Mouse (Mus musculus) CH12.LX (cell line): ENCODE results near the gene Ank3. TPM values are rescaled to one million over a fixed set of nuclear protein-coding genes. Genes with fewer than 3 reads are reported as not detected.

ENCODE experiments used
- DNase-seq: peaks from one replicate; pipeline ENCODE4 v3.0.0-alpha.2; 2013; ENCODE audit errors: extremely low read depth
- H3K27ac ChIP-seq: 2 replicates; pipeline ENCODE4 v1.5.1; 2012; ENCODE audit warnings: low read depth, mild to moderate bottlenecking, control low read depth, moderate library complexity; ENCODE audit not compliant: insufficient read depth
- H3K27me3 ChIP-seq: replicated peaks from 2 replicates; pipeline ENCODE3; 2012; ENCODE audit warnings: inconsistent platforms
- H3K36me3 ChIP-seq, 2 experiments: replicated peaks in 1 of 2; 2 replicates each; pipeline versions ENCODE3 to v1.6.1; 2012; ENCODE audit warnings: inconsistent platforms in 1 of 2, low read length in 1 of 2, mild to moderate bottlenecking in 1 of 2, mixed read lengths in 1 of 2, moderate library complexity in 1 of 2; ENCODE audit not compliant: control insufficient read depth in 1 of 2, insufficient read depth in 1 of 2
- H3K4me1 ChIP-seq, 2 experiments: 2 replicates each; pipeline ENCODE4 v1.6.1; 2012; ENCODE audit warnings: inconsistent platforms in 1 of 2, moderate library complexity in 1 of 2; ENCODE audit not compliant: insufficient read depth in 2 of 2, control insufficient read depth in 1 of 2
- H3K4me2 ChIP-seq: 2 replicates; pipeline ENCODE4 v1.6.1; 2012; ENCODE audit warnings: low read depth, mild to moderate bottlenecking, control low read depth; ENCODE audit not compliant: poor library complexity, insufficient read depth, severe bottlenecking
- H3K4me3 ChIP-seq, 3 experiments: fragments of 150-350 bp in 1 of 3; sonication (generic) in 1 of 3; replicated peaks in 1 of 3; 2 replicates each; pipeline versions ENCODE3 to v1.5.1; 2011 to 2012; ENCODE audit warnings: low read depth in 2 of 3, low read length in 2 of 3, mild to moderate bottlenecking in 2 of 3, moderate library complexity in 2 of 3, control low read depth in 1 of 3, improper control_type of control experiment in 1 of 3, inconsistent platforms in 1 of 3, mixed read lengths in 1 of 3; ENCODE audit not compliant: poor library complexity in 1 of 3
- H3K79me2 ChIP-seq: replicated peaks from 2 replicates; pipeline ENCODE4 v1.6.1; 2012; ENCODE audit warnings: mild to moderate bottlenecking, moderate library complexity; ENCODE audit not compliant: control insufficient read depth, poor library complexity, insufficient read depth, severe bottlenecking; ENCODE audit errors: extremely low read depth
- H3K9ac ChIP-seq: 2 replicates; pipeline ENCODE4 v1.6.1; 2012; ENCODE audit warnings: low read depth, mild to moderate bottlenecking, control low read depth, moderate library complexity; ENCODE audit not compliant: insufficient read depth
- H3K9me3 ChIP-seq: replicated peaks from 2 replicates; pipeline ENCODE3; 2012; ENCODE audit warnings: low read length, inconsistent platforms, mixed read lengths
- BHLHE40 ChIP-seq: IDR thresholded peaks from 2 replicates; pipeline ENCODE4 v1.6.1; 2011; ENCODE audit warnings: mild to moderate bottlenecking, low read depth, low read length, improper control_type of control experiment
- CHD1 ChIP-seq: IDR thresholded peaks from 2 replicates; pipeline ENCODE4 v1.6.1; 2012; ENCODE audit warnings: low read depth, low read length, improper control_type of control experiment, inconsistent platforms
- CHD2 ChIP-seq: IDR thresholded peaks from 2 replicates; pipeline ENCODE4 v1.6.1; 2011; ENCODE audit warnings: low read length, improper control_type of control experiment
- CTCF ChIP-seq, 2 experiments: IDR thresholded peaks in 1 of 2; conservative IDR thresholded peaks in 1 of 2; 2 replicates each; pipeline ENCODE4 v1.5.1; 2011 to 2012; ENCODE audit warnings: low read depth in 2 of 2, low read length in 2 of 2, improper control_type of control experiment in 1 of 2, inconsistent platforms in 1 of 2, mild to moderate bottlenecking in 1 of 2, moderate library complexity in 1 of 2
- EP300 ChIP-seq: IDR thresholded peaks from 2 replicates; pipeline ENCODE4 v1.6.1; 2011; ENCODE audit warnings: low read length, improper control_type of control experiment
- ETS1 ChIP-seq: conservative IDR thresholded peaks from 2 replicates; pipeline ENCODE4 v1.6.1; 2012; ENCODE audit warnings: low read depth, mild to moderate bottlenecking, inconsistent platforms, low read length, improper control_type of control experiment, moderate library complexity
- GABPA ChIP-seq: IDR thresholded peaks from 2 replicates; pipeline ENCODE4 v1.6.1; 2012; ENCODE audit warnings: low read depth, low read length, improper control_type of control experiment, inconsistent platforms; ENCODE audit not compliant: insufficient replicate concordance
- HCFC1 ChIP-seq: IDR thresholded peaks from 2 replicates; pipeline ENCODE4 v1.6.1; 2012; ENCODE audit warnings: low read depth, mild to moderate bottlenecking, inconsistent platforms, low read length, improper control_type of control experiment
- IRF4 ChIP-seq: IDR thresholded peaks from 2 replicates; pipeline ENCODE4 v1.6.1; 2014; ENCODE audit warnings: low read depth, mild to moderate bottlenecking, inconsistent platforms, low read length, improper control_type of control experiment
- JUN ChIP-seq: IDR thresholded peaks from 2 replicates; pipeline ENCODE4 v1.6.1; 2011; ENCODE audit warnings: low read depth, mild to moderate bottlenecking, low read length, improper control_type of control experiment, moderate library complexity; ENCODE audit not compliant: insufficient read depth
- MAFK ChIP-seq: IDR thresholded peaks from 2 replicates; pipeline ENCODE4 v1.6.1; 2011; ENCODE audit warnings: low read length, improper control_type of control experiment; ENCODE audit not compliant: insufficient replicate concordance
- MEF2A ChIP-seq: IDR thresholded peaks from 2 replicates; pipeline ENCODE4 v1.6.1; 2014; ENCODE audit warnings: low read depth, mild to moderate bottlenecking, inconsistent platforms, low read length, improper control_type of control experiment, borderline replicate concordance
- MXI1 ChIP-seq: IDR thresholded peaks from 2 replicates; pipeline ENCODE4 v1.6.1; 2011; ENCODE audit warnings: mild to moderate bottlenecking, low read depth, low read length, improper control_type of control experiment
- NELFE ChIP-seq: IDR thresholded peaks from 2 replicates; pipeline ENCODE4 v1.6.1; 2011; ENCODE audit warnings: low read depth, low read length, improper control_type of control experiment
- NRF1 ChIP-seq: IDR thresholded peaks from 2 replicates; pipeline ENCODE4 v1.6.1; 2014; ENCODE audit warnings: low read depth, mild to moderate bottlenecking, inconsistent platforms, low read length, improper control_type of control experiment, moderate library complexity
- PAX5 ChIP-seq: IDR thresholded peaks from 2 replicates; pipeline ENCODE4 v1.6.1; 2012; ENCODE audit warnings: low read length, inconsistent platforms, mixed read lengths
- POLR2AphosphoS2 ChIP-seq: IDR thresholded peaks from 2 replicates; pipeline ENCODE4 v1.6.1; 2011; ENCODE audit warnings: low read depth, low read length, improper control_type of control experiment
- RCOR1 ChIP-seq: conservative IDR thresholded peaks from 2 replicates; pipeline ENCODE4 v1.6.1; 2012; ENCODE audit warnings: low read depth, mild to moderate bottlenecking, inconsistent platforms, low read length, improper control_type of control experiment
- SIN3A ChIP-seq: IDR thresholded peaks from 2 replicates; pipeline ENCODE4 v1.6.1; 2012; ENCODE audit warnings: low read length, improper control_type of control experiment, inconsistent platforms
- TCF12 ChIP-seq: IDR thresholded peaks from 2 replicates; pipeline ENCODE4 v1.6.1; 2014; ENCODE audit warnings: low read depth, mild to moderate bottlenecking, inconsistent platforms, low read length, improper control_type of control experiment
- UBTF ChIP-seq: IDR thresholded peaks from 2 replicates; pipeline ENCODE4 v1.6.1; 2012; ENCODE audit warnings: low read depth, mild to moderate bottlenecking, inconsistent platforms, low read length, improper control_type of control experiment, moderate library complexity
- USF1 ChIP-seq: IDR thresholded peaks from 2 replicates; pipeline ENCODE4 v1.6.1; 2014; ENCODE audit warnings: low read depth, mild to moderate bottlenecking, inconsistent platforms, low read length, improper control_type of control experiment
- USF2 ChIP-seq: conservative IDR thresholded peaks from 2 replicates; pipeline ENCODE4 v1.6.1; 2011; ENCODE audit warnings: low read depth, low read length, improper control_type of control experiment
- ZC3H11A ChIP-seq: IDR thresholded peaks from 2 replicates; pipeline ENCODE4 v1.6.1; 2012; ENCODE audit warnings: low read depth, mild to moderate bottlenecking, inconsistent platforms, low read length, improper control_type of control experiment
- ZKSCAN1 ChIP-seq: IDR thresholded peaks from 2 replicates; pipeline ENCODE4 v1.6.1; 2012; ENCODE audit warnings: low read depth, inconsistent platforms, low read length, improper control_type of control experiment, borderline replicate concordance
- dilution Hi-C: fragments of 300-500 bp; cut with MboI; formaldehyde crosslinking; loops from 2 replicates; pipeline ENCODE4 v1.14.3; 2020; ENCODE audit warnings: low sequenced_read_pairs; ENCODE audit not compliant: extremely low pct_unique_long_range_greater_than_20kb, extremely low pct_ligation_motif_present
- in situ Hi-C: fragments of 300-500 bp; cut with MboI; formaldehyde crosslinking; loops from 3 replicates; pipeline ENCODE4 v1.14.3; 2019; ENCODE audit warnings: low sequenced_read_pairs, low pct_ligation_motif_present, low pct_unique_long_range_greater_than_20kb, mixed read lengths
- polyA plus RNA-seq: library from polyadenylated mRNA; unstranded; fragments of >175 nt; gene quantifications from 2 replicates; pipeline ENCODE4 v1.2.1, GENCODE M21; 2012; ENCODE audit warnings: low read depth; ENCODE audit not compliant: insufficient read length
- total RNA-seq, 2 experiments: library from RNA; depleted of rRNA; stranded (reverse); fragments of 300-350 nt in 1 of 2; fragments of >200 nt in 1 of 2; gene quantifications; 2 replicates each; pipeline ENCODE4 v1.2.3; 2012 to 2014

Ank3 gene
- total and polyA plus RNA-seq, 3 experiments = 4.7 to 8.3 (median 6.2) TPM

- Histone ChIP-seq H3K27me3 (no peaks in the 10 kb centered on the region), H3K9ac (no peak overlapping the region), H3K27ac (no peak overlapping the region), H3K4me2 (no peak overlapping the region), H3K36me3 (peaks cover 0 to 16% of the 10 kb centered on the region in 2 experiments), H3K4me3 (no peak overlapping the region), H3K9me3 (no peaks in the 10 kb centered on the region), H3K4me1 (peaks cover 7 to 91% of the 10 kb centered on the region in 2 experiments; a peak in 3 of 4 replicates), H3K79me2 (no peaks in the 10 kb centered on the region)
- no peak for TF ChIP-seq USF2
- TF ChIP-seq SIN3A = no peak
- no peak for TF ChIP-seq USF1
- TF ChIP-seq PAX5 = no peak
- no peak for TF ChIP-seq BHLHE40
- no peak for TF ChIP-seq NELFE
- TF ChIP-seq IRF4 = no peak
- no peak for TF ChIP-seq HCFC1
- TF ChIP-seq JUN = no peak
- no peak for TF ChIP-seq ZC3H11A
- TF ChIP-seq MXI1 = no peak
- TF ChIP-seq MEF2A = no peak
- no peak for TF ChIP-seq MAFK
- TF ChIP-seq UBTF = no peak
- TF ChIP-seq NRF1 = no peak
- no peak for TF ChIP-seq TCF12
- in situ Hi-C loops = no loop called here
- no peak for DNase-seq
- dilution Hi-C loops = no loop called here
Observed at GRCm38 (mm10) chr10:69544653-69545052, 146.1 kb downstream of the Ank3 start.

- Histone ChIP-seq H3K27ac (no peak overlapping the region), H3K4me3 (no peak overlapping the region), H3K79me2 (no peaks in the 10 kb centered on the region), H3K9me3 (no peaks in the 10 kb centered on the region), H3K4me1 (peaks cover 5 to 80% of the 10 kb centered on the region in 2 experiments; a peak in 3 of 4 replicates), H3K9ac (no peak overlapping the region)
- TF ChIP-seq HCFC1 (no peak), EP300 (no peak), POLR2AphosphoS2 (no peak), USF2 (no peak), ETS1 (no peak), JUN (no peak), MEF2A (no peak), ZKSCAN1 (no peak), TCF12 (no peak), MXI1 (no peak), RCOR1 (no peak), PAX5 (no peak), CHD1 (no peak), UBTF (no peak), CHD2 (no peak), CTCF (conservative IDR thresholded peaks at IDR 0.05 in 1 of 2, IDR thresholded peaks at IDR 0.05 in 1 of 2; ENCODE audit: low read depth in 2 of 2, low read length in 2 of 2) (no peak), GABPA (no peak), NELFE (no peak)
- TF ChIP-seq, all 38 proteins: peak for 0
- Histone ChIP-seq H3K36me3 (peaks cover 0 to 10% of the 10 kb centered on the region in 2 experiments), H3K27me3 (no peaks in the 10 kb centered on the region), H3K4me2 (no peak overlapping the region)
- no peak for DNase-seq
- dilution Hi-C loops = no loop called here
- in situ Hi-C loops = no loop called here
Observed at GRCm38 (mm10) chr10:69545936-69546335, 147.4 kb downstream of the Ank3 start.
